Mouse (Mus musculus): ENCODE data around the gene Bcl11a.

Gene Bcl11a

GRCm38 (mm10) chr11:24214509-24215134, 136.8 kb downstream of the Bcl11a start:
- DNase-seq (ENCODE audit: low spot score): no peak

- no peak for DNase-seq (ENCODE audit: low spot score)
Measured at GRCm38 (mm10) chr11:24217741-24218333, 140.0 kb downstream of the Bcl11a start.

GRCm38 (mm10) chr11:24221601-24222307, 143.9 kb downstream of the Bcl11a start:
- DNase-seq (ENCODE audit: low spot score): no peak
